Mouse (Mus musculus): Measurements from ENCODE around the gene Sema6b. TPM values are rescaled to one million over a fixed set of nuclear protein-coding genes. Genes with fewer than 3 reads are reported as not detected.

The Sema6b gene
- polyA plus RNA-seq, 1 experiment from 2014 or later = 1.5 TPM

- peaks cover 36% of the 10 kb centered on the region for H3K4me1 ChIP-seq
- WGBS (ENCODE audit: insufficient replicate concordance) = 46% methylated on average over 3 of the region's 3 CpGs
- ATAC-seq = no peak
- no peak overlapping the region for H3K4me2 ChIP-seq
- H3K9ac ChIP-seq = no peak overlapping the region
- peaks cover 6% of the 10 kb centered on the region for H3K27me3 ChIP-seq (replicated peaks)
- no peak overlapping the region for H3K27ac ChIP-seq
- H3K9me3 ChIP-seq (replicated peaks) = no peaks in the 10 kb centered on the region
- H3K36me3 ChIP-seq = no peaks in the 10 kb centered on the region
- H3K4me3 ChIP-seq = no peak overlapping the region
Measured at GRCm38 (mm10) chr17:56164510-56164909, 24.4 kb upstream of the Sema6b start.

GRCm38 (mm10) chr17:56163523-56164102 lies 23.5 kb upstream of the Sema6b start:
- 67% methylated on average over 6 of the region's 6 CpGs for WGBS (ENCODE audit: insufficient replicate concordance)
- peaks cover 38% of the 10 kb centered on the region for H3K4me1 ChIP-seq
- no peak for ATAC-seq
- no peaks in the 10 kb centered on the region for H3K9me3 ChIP-seq (replicated peaks)
- peaks cover 15% of the 10 kb centered on the region for H3K27me3 ChIP-seq (replicated peaks)
- H3K27ac ChIP-seq = no peak overlapping the region
- H3K36me3 ChIP-seq = no peaks in the 10 kb centered on the region
- no peak overlapping the region for H3K9ac ChIP-seq
- H3K4me3 ChIP-seq = no peak overlapping the region
- peak overlapping the region; percentile 79 for H3K4me2 ChIP-seq

GRCm38 (mm10) chr17:56162231-56162774 lies 22.2 kb upstream of the Sema6b start, which contains the start of gene Tnfaip8l1:
Gene Tnfaip8l1 (plus strand): TSS chr17:56162477.
- no peak within 1 kb of the TSS for H3K27ac ChIP-seq

DNA sequence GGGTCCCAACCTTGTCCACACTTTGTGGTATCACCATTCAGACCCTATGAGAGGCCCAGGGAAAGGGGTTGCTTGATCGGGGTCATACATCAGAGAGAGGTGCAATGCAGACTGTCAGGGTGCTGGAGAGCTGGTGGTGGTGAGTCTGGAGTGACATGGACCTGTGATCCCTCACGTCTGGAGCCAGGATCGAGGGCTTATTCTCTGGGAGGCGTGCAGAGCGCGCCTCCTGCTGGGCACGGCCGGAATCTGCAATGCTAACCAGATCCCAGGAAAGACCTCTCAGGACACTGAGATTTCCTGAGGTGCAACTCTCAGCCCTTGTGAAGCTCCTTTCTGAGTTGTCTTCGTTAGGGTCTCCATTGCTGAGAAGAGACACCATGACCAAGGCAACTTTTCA lies 19.6 kb upstream of the Sema6b start:
- Histone ChIP-seq H3K27ac (no peak overlapping the region), H3K36me3 (no peaks in the 10 kb centered on the region), H3K4me3 (no peak overlapping the region), H3K4me2 (no peak overlapping the region), H3K4me1 (peaks cover 36% of the 10 kb centered on the region), H3K9me3 (replicated peaks) (no peaks in the 10 kb centered on the region), H3K27me3 (replicated peaks) (peaks cover 54% of the 10 kb centered on the region), H3K9ac (no peak overlapping the region)
- WGBS (ENCODE audit: insufficient replicate concordance) = 2% methylated on average over 9 of the region's 9 CpGs
- no peak for ATAC-seq

More at GRCm38 (mm10) chr17:56162231-56162774, 22.2 kb upstream of the Sema6b start, which contains the start of gene Tnfaip8l1:
- Histone ChIP-seq H3K27me3 (replicated peaks) (peaks cover 28% of the 10 kb centered on the region), H3K4me1 (peaks cover 38% of the 10 kb centered on the region), H3K9ac (peak within 1 kb of the TSS; percentile 61), H3K36me3 (no peaks in the 10 kb centered on the region), H3K4me2 (peak within 1 kb of the TSS; percentile 79), H3K4me3 (peak within 1 kb of the TSS; percentile 51), H3K9me3 (replicated peaks) (no peaks in the 10 kb centered on the region)
- ATAC-seq = peak; percentile 96
- 2% methylated on average over 30 of the region's 30 CpGs for WGBS (ENCODE audit: insufficient replicate concordance)

DNA sequence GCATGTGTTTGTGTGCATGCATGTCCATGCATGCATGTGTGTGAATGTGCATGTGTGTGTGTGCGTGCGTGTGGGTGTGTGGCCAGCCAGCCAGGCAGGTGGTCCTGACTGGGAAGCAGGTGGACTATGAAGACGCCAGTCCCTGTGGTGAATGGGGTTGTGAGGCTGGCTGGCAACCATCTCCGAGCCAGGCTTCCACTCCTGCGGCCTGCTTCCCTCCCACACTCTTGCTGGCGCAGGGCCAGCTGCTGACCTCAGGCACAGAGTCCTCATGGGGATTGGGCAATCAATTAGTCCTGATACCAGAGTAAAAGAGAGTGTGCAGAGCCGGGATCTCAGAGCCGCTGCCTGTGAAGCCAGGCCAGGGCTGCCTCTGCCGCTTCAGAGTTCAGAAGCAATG lies 13.5 kb upstream of the Sema6b start:
- WGBS (ENCODE audit: insufficient replicate concordance) = 45% methylated on average over 9 of the region's 9 CpGs
- Histone ChIP-seq H3K27me3 (replicated peaks) (peaks cover 88% of the 10 kb centered on the region), H3K9me3 (replicated peaks) (no peaks in the 10 kb centered on the region), H3K27ac (no peak overlapping the region), H3K4me3 (no peak overlapping the region), H3K4me2 (no peak overlapping the region), H3K9ac (no peak overlapping the region), H3K4me1 (no peaks in the 10 kb centered on the region; the same call in 1 of the 2 replicates), H3K36me3 (no peaks in the 10 kb centered on the region)
- ATAC-seq = peak; percentile 57; the same call in 1 of the 2 replicates

- Histone ChIP-seq H3K9ac (no peak overlapping the region), H3K27me3 (replicated peaks) (peaks cover 88% of the 10 kb centered on the region), H3K27ac (no peak overlapping the region), H3K4me2 (no peak overlapping the region), H3K4me3 (no peak overlapping the region), H3K36me3 (no peaks in the 10 kb centered on the region), H3K9me3 (replicated peaks) (no peaks in the 10 kb centered on the region), H3K4me1 (no peaks in the 10 kb centered on the region; the same call in 1 of the 2 replicates)
- WGBS (ENCODE audit: insufficient replicate concordance) = 30% methylated on average over 2 of the region's 2 CpGs
- ATAC-seq = no peak
Measured at GRCm38 (mm10) chr17:56149897-56150296, 9.8 kb upstream of the Sema6b start.

DNA sequence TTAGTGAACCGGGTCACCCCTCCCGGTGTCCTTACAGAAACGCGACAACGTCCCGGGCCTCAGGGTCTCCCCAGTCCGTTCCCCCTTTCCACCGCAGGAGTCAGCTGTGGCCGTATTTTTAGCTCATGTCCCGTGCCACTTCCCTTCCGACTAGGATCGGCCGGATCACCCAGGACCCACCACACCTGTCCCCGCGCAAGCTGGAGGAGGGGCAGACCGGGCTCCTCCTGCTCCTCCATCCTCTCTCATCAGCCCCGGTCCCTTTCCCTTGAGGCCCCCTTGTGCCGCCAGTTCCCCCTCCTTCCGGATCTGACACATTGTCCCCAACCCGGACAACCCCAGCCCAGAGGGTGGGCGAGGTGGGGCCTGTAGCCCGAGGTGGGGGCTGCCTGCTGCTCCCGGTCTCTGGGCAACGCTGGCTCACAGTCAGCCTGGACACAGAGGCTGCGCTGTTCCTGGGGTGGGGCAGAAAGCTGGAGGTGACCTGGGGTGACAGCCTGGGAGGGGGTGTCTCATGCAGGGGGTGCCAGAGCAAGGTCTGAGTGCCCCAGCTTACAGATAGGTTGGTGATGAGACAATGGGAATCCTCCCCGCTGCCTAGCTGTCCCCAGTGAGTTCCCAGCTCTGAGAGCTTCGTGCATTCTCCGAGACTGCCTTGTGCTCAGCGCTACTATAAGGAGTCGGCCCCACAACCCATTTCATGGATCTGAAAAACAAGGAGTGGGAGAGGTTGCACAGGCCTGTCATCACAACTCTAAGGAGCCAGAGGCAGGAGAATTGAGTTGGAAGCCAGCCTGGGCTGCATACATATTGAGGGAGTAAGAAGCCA lies 8.9 kb upstream of the Sema6b start:
- H3K9ac ChIP-seq = no peak overlapping the region
- no peak overlapping the region; the same call in 1 of the 2 replicates for H3K4me3 ChIP-seq
- no peaks in the 10 kb centered on the region; the same call in 1 of the 2 replicates for H3K4me1 ChIP-seq
- H3K9me3 ChIP-seq (replicated peaks) = no peaks in the 10 kb centered on the region
- 4% methylated on average over 30 of the region's 30 CpGs for WGBS (ENCODE audit: insufficient replicate concordance)
- no peak overlapping the region for H3K27ac ChIP-seq
- ATAC-seq = no peak
- peaks cover 89% of the 10 kb centered on the region for H3K27me3 ChIP-seq (replicated peaks)
- no peaks in the 10 kb centered on the region for H3K36me3 ChIP-seq
- H3K4me2 ChIP-seq = peak overlapping the region; percentile 19; the same call in 1 of the 2 replicates

DNA sequence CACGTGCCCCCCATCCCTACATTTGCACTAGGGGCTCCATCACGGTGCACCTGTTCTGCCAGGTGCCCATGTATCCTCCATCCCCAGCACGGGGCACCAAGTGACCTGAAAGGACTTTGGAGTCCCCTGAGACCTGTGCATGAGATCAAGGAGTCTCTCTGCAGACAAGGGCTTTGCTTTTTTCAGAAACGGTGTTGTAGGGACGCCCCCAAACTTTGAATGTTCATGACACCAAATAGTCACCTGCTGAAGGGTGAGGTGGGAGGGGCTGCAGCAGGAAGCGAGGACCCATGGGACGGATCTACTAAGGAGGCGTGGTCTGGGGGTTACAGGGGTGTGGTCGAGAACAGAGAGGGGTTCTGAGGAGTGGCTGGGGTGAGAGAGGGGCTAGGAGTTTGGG lies 8.1 kb upstream of the Sema6b start:
- 19% methylated on average over 9 of the region's 9 CpGs for WGBS (ENCODE audit: insufficient replicate concordance)
- Histone ChIP-seq H3K27me3 (replicated peaks) (peaks cover 89% of the 10 kb centered on the region), H3K36me3 (no peaks in the 10 kb centered on the region), H3K9ac (no peak overlapping the region), H3K4me2 (no peak overlapping the region), H3K27ac (no peak overlapping the region), H3K4me3 (no peak overlapping the region), H3K9me3 (replicated peaks) (no peaks in the 10 kb centered on the region), H3K4me1 (no peaks in the 10 kb centered on the region; the same call in 1 of the 2 replicates)
- no peak for ATAC-seq

GRCm38 (mm10) chr17:56147420-56147819 lies 7.3 kb upstream of the Sema6b start:
- H3K9ac ChIP-seq = no peak overlapping the region
- peaks cover 1% of the 10 kb centered on the region for H3K4me1 ChIP-seq
- ATAC-seq = no peak
- H3K9me3 ChIP-seq (replicated peaks) = no peaks in the 10 kb centered on the region
- WGBS (ENCODE audit: insufficient replicate concordance) = 57% methylated on average over 12 of the region's 12 CpGs
- no peak overlapping the region for H3K27ac ChIP-seq
- no peak overlapping the region for H3K4me3 ChIP-seq
- H3K27me3 ChIP-seq (replicated peaks) = peaks cover 92% of the 10 kb centered on the region
- H3K4me2 ChIP-seq = no peak overlapping the region
- no peaks in the 10 kb centered on the region for H3K36me3 ChIP-seq

DNA sequence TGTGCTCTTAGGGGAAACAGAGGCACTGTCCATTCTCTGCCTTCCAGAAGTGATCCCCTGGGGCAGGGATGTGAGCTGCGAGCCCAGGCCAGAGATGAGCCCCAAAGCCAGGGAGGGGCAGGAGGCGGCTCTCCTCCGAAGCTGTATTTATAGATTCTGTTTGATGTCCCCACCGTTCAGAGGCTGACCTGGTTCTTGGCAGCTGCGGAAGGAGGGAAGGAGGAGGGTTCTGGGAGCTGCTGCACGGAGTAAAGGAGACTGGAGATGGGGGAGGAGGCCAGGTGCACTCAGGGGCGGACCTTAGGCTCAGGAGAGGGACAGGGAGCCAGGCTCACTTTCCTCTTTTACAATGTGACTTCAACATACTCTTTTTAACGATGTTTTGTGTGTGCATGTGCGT lies 6.0 kb upstream of the Sema6b start:
- no peaks in the 10 kb centered on the region for H3K36me3 ChIP-seq
- H3K4me2 ChIP-seq = no peak overlapping the region
- no peaks in the 10 kb centered on the region for H3K9me3 ChIP-seq (replicated peaks)
- no peak overlapping the region for H3K4me3 ChIP-seq
- H3K4me1 ChIP-seq = peaks cover 14% of the 10 kb centered on the region
- peaks cover 100% of the 10 kb centered on the region for H3K27me3 ChIP-seq (replicated peaks)
- H3K27ac ChIP-seq = no peak overlapping the region
- 25% methylated on average over 9 of the region's 9 CpGs for WGBS (ENCODE audit: insufficient replicate concordance)
- ATAC-seq = no peak
- H3K9ac ChIP-seq = no peak overlapping the region

GRCm38 (mm10) chr17:56144546-56144945 lies 4.4 kb upstream of the Sema6b start:
- 61% methylated on average over 9 of the region's 9 CpGs for WGBS (ENCODE audit: insufficient replicate concordance)
- peaks cover 100% of the 10 kb centered on the region for H3K27me3 ChIP-seq (replicated peaks)
- ATAC-seq = no peak
- H3K36me3 ChIP-seq = no peaks in the 10 kb centered on the region
- no peak overlapping the region for H3K4me2 ChIP-seq
- no peak overlapping the region for H3K9ac ChIP-seq
- peaks cover 26% of the 10 kb centered on the region for H3K4me1 ChIP-seq
- no peak overlapping the region for H3K27ac ChIP-seq
- H3K4me3 ChIP-seq = no peak overlapping the region
- no peaks in the 10 kb centered on the region for H3K9me3 ChIP-seq (replicated peaks)

Data from liver, embryonic 12.5 days (tissue).